Mouse (Mus musculus) neural tube, embryonic 14.5 days (tissue): ENCODE results near the gene Ugt1a2. TPM values are rescaled to one million over a fixed set of nuclear protein-coding genes. Genes with fewer than 3 reads are reported as not detected.
"Not testable (repeated sequence)": the region's sequence is repeated elsewhere in the genome, so short reads cannot be mapped to it uniquely, and the experiment has no call there.

Experiments used
- ATAC-seq: fragments of 200-750 bp; cut with Nextera tagmentation; 2 replicates; pipeline ENCODE4 v1.8.0; 2017; ENCODE audit warnings: low read depth, mild to moderate bottlenecking, moderate TSS enrichment, moderate library complexity
- H3K27ac ChIP-seq: fragments of 300-500 bp; sonication (generic); 2 replicates; pipeline ENCODE4 v1.5.1; 2014; ENCODE audit warnings: low read depth, mild to moderate bottlenecking, control low read depth, low read length, moderate library complexity, mixed read lengths
- H3K27me3 ChIP-seq: fragments of 300-500 bp; sonication (generic); 2 replicates; pipeline ENCODE4 v1.6.1; 2014; ENCODE audit warnings: low read length; ENCODE audit not compliant: control insufficient read depth, insufficient read depth
- H3K36me3 ChIP-seq: fragments of 300-500 bp; sonication (generic); 2 replicates; pipeline ENCODE4 v1.6.1; 2014; ENCODE audit warnings: low read length, mixed read lengths; ENCODE audit not compliant: control insufficient read depth, insufficient read depth
- H3K4me1 ChIP-seq: fragments of 300-500 bp; sonication (generic); 2 replicates; pipeline ENCODE4 v1.6.1; 2014; ENCODE audit warnings: low read length; ENCODE audit not compliant: control insufficient read depth, insufficient read depth
- H3K4me2 ChIP-seq: fragments of 300-500 bp; sonication (generic); 2 replicates; pipeline ENCODE4 v1.6.1; 2014; ENCODE audit warnings: mild to moderate bottlenecking, low read depth, low read length, control low read depth
- H3K4me3 ChIP-seq: fragments of 300-500 bp; sonication (generic); 2 replicates; pipeline ENCODE4 v1.5.1; 2014; ENCODE audit warnings: low read depth, low read length, control low read depth, mixed read lengths
- H3K9ac ChIP-seq: fragments of 300-500 bp; sonication (generic); replicated peaks from 2 replicates; pipeline ENCODE4 v1.6.1; 2014; ENCODE audit warnings: low read depth, mild to moderate bottlenecking, control low read depth, low read length, mixed read lengths
- H3K9me3 ChIP-seq: fragments of 300-500 bp; sonication (generic); 2 replicates; pipeline ENCODE4 v1.6.1; 2016; ENCODE audit warnings: low read length; ENCODE audit not compliant: control insufficient read depth
- WGBS: fragments of 180-500 bp; shearing (Covaris S2); extraction: QIAGEN DNeasy Blood & Tissue Kit; methylation state at CpG from one replicate; pipeline ENCODE4 v1.1.7; 2014; 5-methylcytosine and 5-hydroxymethylcytosine counted together
- polyA plus RNA-seq: library from polyadenylated mRNA; unstranded; fragments of >200 nt; fragmentation: Nextera tagmentation; extraction: Ambion mirVana; gene quantifications from 2 replicates; pipeline ENCODE4 v1.2.1, GENCODE M21; 2014

The Ugt1a2 gene
- polyA plus RNA-seq, 1 experiment from 2014 or later: 0.15 TPM

- not testable (repeated sequence) for H3K4me2 ChIP-seq, H3K4me3 ChIP-seq, H3K27me3 ChIP-seq, H3K4me1 ChIP-seq, H3K36me3 ChIP-seq, ATAC-seq, H3K27ac ChIP-seq, H3K9ac ChIP-seq
- H3K9me3 ChIP-seq: peaks cover 33% of the 10 kb centered on the region
These were observed 22.7 kb downstream of the Ugt1a2 start for GRCm38 (mm10) chr1:88223011-88223515.

GRCm38 (mm10) chr1:88223591-88223990 is 23.2 kb downstream of the Ugt1a2 start:
- Histone ChIP-seq H3K4me2 (no peak overlapping the region), H3K27me3 (no peaks in the 10 kb centered on the region), H3K9me3 (peaks cover 38% of the 10 kb centered on the region), H3K9ac (no peak overlapping the region), H3K36me3 (no peaks in the 10 kb centered on the region), H3K4me1 (no peaks in the 10 kb centered on the region), H3K27ac (no peak overlapping the region), H3K4me3 (no peak overlapping the region)
- WGBS: 64% methylated on average over 1 of the region's 1 CpGs
- no peak for ATAC-seq

- H3K9me3 ChIP-seq: peaks cover 44% of the 10 kb centered on the region
- H3K4me1 ChIP-seq: no peaks in the 10 kb centered on the region
- no peak overlapping the region for H3K27ac ChIP-seq
- WGBS: 69% methylated on average over 2 of the region's 2 CpGs
- no peak overlapping the region for H3K4me3 ChIP-seq
- ATAC-seq: no peak
- no peak overlapping the region for H3K9ac ChIP-seq
- no peaks in the 10 kb centered on the region for H3K36me3 ChIP-seq
- no peak overlapping the region for H3K4me2 ChIP-seq
- no peaks in the 10 kb centered on the region for H3K27me3 ChIP-seq
These were observed 23.8 kb downstream of the Ugt1a2 start for GRCm38 (mm10) chr1:88224029-88224776.

DNA sequence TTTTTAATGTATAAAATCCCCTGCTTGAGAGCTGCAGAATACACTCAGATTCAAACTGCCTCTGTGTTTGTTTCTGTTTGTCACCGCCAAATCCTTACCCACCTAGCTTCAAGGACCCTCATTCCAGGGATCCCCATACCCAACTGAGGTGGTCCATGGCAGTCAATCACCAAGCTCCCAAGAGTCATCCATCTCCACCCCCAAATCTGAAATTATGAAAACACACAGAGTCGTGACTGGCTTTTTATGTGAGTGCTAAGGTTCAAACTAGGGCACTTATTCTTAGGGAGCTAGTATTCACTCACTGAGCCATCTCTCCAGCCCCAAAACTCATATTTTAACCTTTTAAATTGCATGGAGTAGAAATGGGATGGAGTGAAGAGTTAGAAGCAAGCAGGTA is 24.9 kb downstream of the Ugt1a2 start:
- not testable (repeated sequence) for H3K27me3 ChIP-seq, H3K36me3 ChIP-seq, H3K9ac ChIP-seq, ATAC-seq, H3K4me2 ChIP-seq, H3K4me3 ChIP-seq, H3K4me1 ChIP-seq, H3K27ac ChIP-seq
- peaks cover 55% of the 10 kb centered on the region for H3K9me3 ChIP-seq
- WGBS: 36% methylated on average over 2 of the region's 2 CpGs

GRCm38 (mm10) chr1:88225741-88226140 is 25.3 kb downstream of the Ugt1a2 start:
- H3K4me1 ChIP-seq: no peaks in the 10 kb centered on the region
- H3K9me3 ChIP-seq: peaks cover 59% of the 10 kb centered on the region
- no peak overlapping the region for H3K4me3 ChIP-seq
- H3K27me3 ChIP-seq: no peaks in the 10 kb centered on the region
- no peaks in the 10 kb centered on the region for H3K36me3 ChIP-seq
- H3K4me2 ChIP-seq: no peak overlapping the region
- no peak overlapping the region for H3K9ac ChIP-seq
- no peak overlapping the region for H3K27ac ChIP-seq
- ATAC-seq: no peak

GRCm38 (mm10) chr1:88226670-88227379 is 26.4 kb downstream of the Ugt1a2 start, which contains the start of gene Mroh2a:
Mroh2a (plus strand) TSS chr1:88226986.
- Histone ChIP-seq H3K27me3 (no peaks in the 10 kb centered on the region), H3K36me3 (no peaks in the 10 kb centered on the region), H3K27ac (no peak within 1 kb of the TSS), H3K9ac (no peak within 1 kb of the TSS), H3K9me3 (peaks cover 69% of the 10 kb centered on the region), H3K4me3 (no peak within 1 kb of the TSS), H3K4me1 (no peaks in the 10 kb centered on the region), H3K4me2 (no peak within 1 kb of the TSS)
- 63% methylated on average over 5 of the region's 5 CpGs for WGBS
- no peak for ATAC-seq

DNA sequence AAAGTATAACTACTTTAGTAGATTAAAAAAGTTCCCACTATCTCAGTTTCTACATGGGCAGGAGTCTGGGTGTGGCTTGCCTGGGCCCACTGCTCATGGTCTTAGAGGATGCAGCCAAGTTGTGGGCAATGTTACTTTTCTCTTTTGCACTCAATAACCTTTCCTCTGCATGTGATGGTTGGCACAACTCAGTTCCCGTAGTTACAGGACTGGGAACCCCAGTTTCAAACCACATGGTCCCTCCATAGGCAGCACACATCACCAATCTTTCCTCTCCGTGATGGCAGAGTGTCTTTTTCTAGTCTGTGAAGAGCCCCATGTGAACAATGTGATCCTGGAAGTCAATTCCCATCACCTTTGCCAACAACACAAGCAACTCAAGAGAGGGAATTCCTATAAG is 27.1 kb downstream of the Ugt1a2 start:
- H3K4me3 ChIP-seq: no peak overlapping the region
- peaks cover 71% of the 10 kb centered on the region for H3K9me3 ChIP-seq
- ATAC-seq: no peak
- H3K27ac ChIP-seq: no peak overlapping the region
- 61% methylated on average over 2 of the region's 2 CpGs for WGBS
- H3K27me3 ChIP-seq: no peaks in the 10 kb centered on the region
- H3K36me3 ChIP-seq: no peaks in the 10 kb centered on the region
- no peak overlapping the region for H3K4me2 ChIP-seq
- no peaks in the 10 kb centered on the region for H3K4me1 ChIP-seq
- no peak overlapping the region for H3K9ac ChIP-seq

- H3K36me3 ChIP-seq: no peaks in the 10 kb centered on the region
- H3K27ac ChIP-seq: no peak overlapping the region
- H3K4me3 ChIP-seq: no peak overlapping the region
- H3K27me3 ChIP-seq: no peaks in the 10 kb centered on the region
- H3K9me3 ChIP-seq: peaks cover 78% of the 10 kb centered on the region
- ATAC-seq: no peak
- WGBS: 71% methylated on average over 7 of the region's 7 CpGs
- no peaks in the 10 kb centered on the region for H3K4me1 ChIP-seq
- H3K4me2 ChIP-seq: no peak overlapping the region
- H3K9ac ChIP-seq: no peak overlapping the region
These were observed 27.7 kb downstream of the Ugt1a2 start for GRCm38 (mm10) chr1:88228121-88228520.

GRCm38 (mm10) chr1:88229566-88229965 is 29.2 kb downstream of the Ugt1a2 start:
- Histone ChIP-seq H3K27ac (no peak overlapping the region), H3K4me1 (no peaks in the 10 kb centered on the region), H3K9me3 (peaks cover 92% of the 10 kb centered on the region), H3K4me3 (no peak overlapping the region), H3K4me2 (no peak overlapping the region), H3K27me3 (no peaks in the 10 kb centered on the region), H3K36me3 (no peaks in the 10 kb centered on the region), H3K9ac (no peak overlapping the region)
- 80% methylated on average over 3 of the region's 3 CpGs for WGBS
- ATAC-seq: no peak
